Mouse (Mus musculus): Measurements from ENCODE around the gene Dnaaf2. TPM values are rescaled to one million over a fixed set of nuclear protein-coding genes. Genes with fewer than 3 reads are reported as not detected.

Dnaaf2 gene
- polyA plus RNA-seq, 1 experiment from 2014 or later, result 10.5 TPM

GRCm38 (mm10) chr12:69190522-69190921, 7.7 kb downstream of the Dnaaf2 start:
- Histone ChIP-seq H3K9me3 (ENCODE audit: control insufficient read depth, low read length) (no peaks in the 10 kb centered on the region), H3K27me3 (ENCODE audit: control insufficient read depth, insufficient read depth, low read length) (no peaks in the 10 kb centered on the region), H3K27ac (ENCODE audit: low read depth, low read length) (no peak overlapping the region), H3K4me2 (replicated peaks; ENCODE audit: low read depth, low read length) (no peak overlapping the region), H3K4me3 (ENCODE audit: low read length) (no peak overlapping the region), H3K4me1 (ENCODE audit: control insufficient read depth, insufficient read depth, low read length) (peaks cover 14% of the 10 kb centered on the region), H3K9ac (ENCODE audit: low read depth, low read length) (no peak overlapping the region), H3K36me3 (ENCODE audit: control insufficient read depth, insufficient read depth, low read length) (peaks cover 45% of the 10 kb centered on the region)
- no peak for ATAC-seq (ENCODE audit: low FRiP score, low TSS enrichment)
- WGBS, result 97% methylated on average over 1 of the region's 1 CpGs

GRCm38 (mm10) chr12:69190074-69190473, 8.2 kb downstream of the Dnaaf2 start:
- H3K4me1 ChIP-seq (ENCODE audit: control insufficient read depth, insufficient read depth, low read length), result peaks cover 15% of the 10 kb centered on the region
- H3K9me3 ChIP-seq (ENCODE audit: control insufficient read depth, low read length), result no peaks in the 10 kb centered on the region
- WGBS, result 91% methylated on average over 9 of the region's 9 CpGs
- H3K9ac ChIP-seq (ENCODE audit: low read depth, low read length), result no peak overlapping the region
- H3K4me3 ChIP-seq (ENCODE audit: low read length), result no peak overlapping the region
- ATAC-seq (ENCODE audit: low FRiP score, low TSS enrichment), result no peak
- H3K27me3 ChIP-seq (ENCODE audit: control insufficient read depth, insufficient read depth, low read length), result no peaks in the 10 kb centered on the region
- H3K4me2 ChIP-seq (replicated peaks; ENCODE audit: low read depth, low read length), result no peak overlapping the region
- H3K27ac ChIP-seq (ENCODE audit: low read depth, low read length), result no peak overlapping the region
- peaks cover 47% of the 10 kb centered on the region for H3K36me3 ChIP-seq (ENCODE audit: control insufficient read depth, insufficient read depth, low read length)

- H3K27me3 ChIP-seq (ENCODE audit: control insufficient read depth, insufficient read depth, low read length), result no peaks in the 10 kb centered on the region
- peak overlapping the region; percentile 10; the same call in 1 of the 2 replicates for H3K4me2 ChIP-seq (replicated peaks; ENCODE audit: low read depth, low read length)
- 0 out of 2 replicates have a peak overlapping the region, but pooled peaks have one; percentile 12 for H3K9ac ChIP-seq (ENCODE audit: low read depth, low read length)
- 69% methylated on average over 5 of the region's 5 CpGs for WGBS
- H3K4me1 ChIP-seq (ENCODE audit: control insufficient read depth, insufficient read depth, low read length), result peaks cover 15% of the 10 kb centered on the region
- H3K9me3 ChIP-seq (ENCODE audit: control insufficient read depth, low read length), result no peaks in the 10 kb centered on the region
- no peak overlapping the region for H3K27ac ChIP-seq (ENCODE audit: low read depth, low read length)
- ATAC-seq (ENCODE audit: low FRiP score, low TSS enrichment), result no peak
- H3K36me3 ChIP-seq (ENCODE audit: control insufficient read depth, insufficient read depth, low read length), result peaks cover 40% of the 10 kb centered on the region
- H3K4me3 ChIP-seq (ENCODE audit: low read length), result no peak overlapping the region
Observed at GRCm38 (mm10) chr12:69186811-69187471, 11.3 kb downstream of the Dnaaf2 start.

GRCm38 (mm10) chr12:69185371-69185770, 12.9 kb downstream of the Dnaaf2 start:
- H3K27ac ChIP-seq (ENCODE audit: low read depth, low read length), result no peak overlapping the region
- 68% methylated on average over 7 of the region's 7 CpGs for WGBS

GRCm38 (mm10) chr12:69184342-69185295, 13.6 kb downstream of the Dnaaf2 start:
- Histone ChIP-seq H3K36me3 (ENCODE audit: control insufficient read depth, insufficient read depth, low read length) (peaks cover 30% of the 10 kb centered on the region), H3K9ac (ENCODE audit: low read depth, low read length) (peak overlapping the region; percentile 93), H3K27ac (ENCODE audit: low read depth, low read length) (peak overlapping the region; percentile 88), H3K4me3 (ENCODE audit: low read length) (peak overlapping the region; percentile 92), H3K4me1 (ENCODE audit: control insufficient read depth, insufficient read depth, low read length) (peaks cover 15% of the 10 kb centered on the region), H3K27me3 (ENCODE audit: control insufficient read depth, insufficient read depth, low read length) (no peaks in the 10 kb centered on the region), H3K9me3 (ENCODE audit: control insufficient read depth, low read length) (no peaks in the 10 kb centered on the region), H3K4me2 (replicated peaks; ENCODE audit: low read depth, low read length) (peak overlapping the region; percentile 93)
- WGBS, result 2% methylated on average over 70 of the region's 86 CpGs
- peak; percentile 60 for ATAC-seq (ENCODE audit: low FRiP score, low TSS enrichment)

More at GRCm38 (mm10) chr12:69185371-69185770, 12.9 kb downstream of the Dnaaf2 start:
- no peak for ATAC-seq (ENCODE audit: low FRiP score, low TSS enrichment)
- Histone ChIP-seq H3K27me3 (ENCODE audit: control insufficient read depth, insufficient read depth, low read length) (no peaks in the 10 kb centered on the region), H3K9me3 (ENCODE audit: control insufficient read depth, low read length) (no peaks in the 10 kb centered on the region), H3K4me1 (ENCODE audit: control insufficient read depth, insufficient read depth, low read length) (peaks cover 15% of the 10 kb centered on the region), H3K36me3 (ENCODE audit: control insufficient read depth, insufficient read depth, low read length) (peaks cover 35% of the 10 kb centered on the region), H3K4me3 (ENCODE audit: low read length) (peak overlapping the region; percentile 92), H3K4me2 (replicated peaks; ENCODE audit: low read depth, low read length) (peak overlapping the region; percentile 93), H3K9ac (ENCODE audit: low read depth, low read length) (peak overlapping the region; percentile 93)

GRCm38 (mm10) chr12:69183583-69184308, 14.5 kb downstream of the Dnaaf2 start, which contains the start of the genes Rpl36al and Mgat2:
Gene Rpl36al, minus strand, starts transcription at chr12:69184083.
Gene Mgat2, plus strand, starts transcription at chr12:69184157.
- Histone ChIP-seq H3K9me3 (ENCODE audit: control insufficient read depth, low read length) (no peaks in the 10 kb centered on the region), H3K4me2 (replicated peaks; ENCODE audit: low read depth, low read length) (peak within 1 kb of the TSS; percentile 93), H3K36me3 (ENCODE audit: control insufficient read depth, insufficient read depth, low read length) (peaks cover 23% of the 10 kb centered on the region), H3K9ac (ENCODE audit: low read depth, low read length) (peak within 1 kb of the TSS; percentile 93), H3K4me3 (ENCODE audit: low read length) (peak within 1 kb of the TSS; percentile 92), H3K27ac (ENCODE audit: low read depth, low read length) (peak within 1 kb of the TSS; percentile 88), H3K4me1 (ENCODE audit: control insufficient read depth, insufficient read depth, low read length) (peaks cover 15% of the 10 kb centered on the region), H3K27me3 (ENCODE audit: control insufficient read depth, insufficient read depth, low read length) (no peaks in the 10 kb centered on the region)
- peak; percentile 99 for ATAC-seq (ENCODE audit: low FRiP score, low TSS enrichment)
- WGBS, result under 1% methylated on average over 83 of the region's 84 CpGs

GRCm38 (mm10) chr12:69181800-69182199, 16.4 kb downstream of the Dnaaf2 start:
- WGBS, result 90% methylated on average over 4 of the region's 4 CpGs
- peaks cover 15% of the 10 kb centered on the region; the same call in 1 of the 2 replicates for H3K36me3 ChIP-seq (ENCODE audit: control insufficient read depth, insufficient read depth, low read length)

GRCm38 (mm10) chr12:69179371-69179770, 18.9 kb downstream of the Dnaaf2 start:
- Histone ChIP-seq H3K4me3 (ENCODE audit: low read length) (no peak overlapping the region), H3K36me3 (ENCODE audit: control insufficient read depth, insufficient read depth, low read length) (peaks cover 23% of the 10 kb centered on the region), H3K27me3 (ENCODE audit: control insufficient read depth, insufficient read depth, low read length) (no peaks in the 10 kb centered on the region), H3K4me1 (ENCODE audit: control insufficient read depth, insufficient read depth, low read length) (no peaks in the 10 kb centered on the region), H3K9me3 (ENCODE audit: control insufficient read depth, low read length) (no peaks in the 10 kb centered on the region), H3K27ac (ENCODE audit: low read depth, low read length) (no peak overlapping the region), H3K9ac (ENCODE audit: low read depth, low read length) (no peak overlapping the region), H3K4me2 (replicated peaks; ENCODE audit: low read depth, low read length) (no peak overlapping the region)
- ATAC-seq (ENCODE audit: low FRiP score, low TSS enrichment), result no peak
- WGBS, result 72% methylated on average over 12 of the region's 12 CpGs

More at GRCm38 (mm10) chr12:69181800-69182199, 16.4 kb downstream of the Dnaaf2 start:
- Histone ChIP-seq H3K4me3 (ENCODE audit: low read length) (no peak overlapping the region), H3K4me1 (ENCODE audit: control insufficient read depth, insufficient read depth, low read length) (peaks cover 10% of the 10 kb centered on the region), H3K27ac (ENCODE audit: low read depth, low read length) (no peak overlapping the region), H3K27me3 (ENCODE audit: control insufficient read depth, insufficient read depth, low read length) (no peaks in the 10 kb centered on the region), H3K9me3 (ENCODE audit: control insufficient read depth, low read length) (no peaks in the 10 kb centered on the region), H3K9ac (ENCODE audit: low read depth, low read length) (no peak overlapping the region), H3K4me2 (replicated peaks; ENCODE audit: low read depth, low read length) (no peak overlapping the region)
- no peak for ATAC-seq (ENCODE audit: low FRiP score, low TSS enrichment)

All from kidney, embryonic 14.5 days (tissue).